Mouse (Mus musculus) forebrain, embryonic 11.5 days (tissue): ENCODE results near the gene Ip6k1. TPM values are rescaled to one million over a fixed set of nuclear protein-coding genes. Genes with fewer than 3 reads are reported as not detected.

Experiments used
- ATAC-seq: fragments of 200-750 bp; cut with Nextera tagmentation; replicated peaks from 2 replicates; pipeline ENCODE4 v1.8.0; 2017; ENCODE audit warnings: moderate TSS enrichment; ENCODE audit not compliant: low FRiP score
- DNase-seq: peaks from one replicate; pipeline ENCODE4 v3.0.0-alpha.2; 2017; ENCODE audit warnings: low spot score
- H3K27ac ChIP-seq: fragments of 300-500 bp; sonication (generic); 2 replicates; pipeline ENCODE4 v1.5.1; 2014; ENCODE audit warnings: low read depth, low read length
- H3K27me3 ChIP-seq: fragments of 300-500 bp; sonication (generic); 2 replicates; pipeline ENCODE4 v1.6.1; 2014; ENCODE audit warnings: mild to moderate bottlenecking, low read length, mixed read lengths; ENCODE audit not compliant: control insufficient read depth, insufficient read depth
- H3K36me3 ChIP-seq: fragments of 300-500 bp; sonication (generic); 2 replicates; pipeline ENCODE4 v1.6.1; 2014; ENCODE audit warnings: mild to moderate bottlenecking, low read length, moderate library complexity, mixed read lengths; ENCODE audit not compliant: control insufficient read depth, insufficient read depth
- H3K4me1 ChIP-seq: fragments of 300-500 bp; sonication (generic); replicated peaks from 2 replicates; pipeline ENCODE4 v1.6.1; 2014; ENCODE audit warnings: low read length, mixed read lengths; ENCODE audit not compliant: control insufficient read depth, insufficient read depth
- H3K4me2 ChIP-seq: fragments of 300-500 bp; sonication (generic); 2 replicates; pipeline ENCODE4 v1.6.1; 2014; ENCODE audit warnings: low read depth, mild to moderate bottlenecking, low read length, moderate library complexity, mixed read lengths; ENCODE audit not compliant: severe bottlenecking
- H3K4me3 ChIP-seq: fragments of 300-500 bp; sonication (generic); 2 replicates; pipeline ENCODE4 v1.5.1; 2014; ENCODE audit warnings: low read depth, low read length
- H3K9ac ChIP-seq: fragments of 300-500 bp; sonication (generic); 2 replicates; pipeline ENCODE4 v1.6.1; 2014; ENCODE audit warnings: low read length
- H3K9me3 ChIP-seq: fragments of 300-500 bp; sonication (generic); 2 replicates; pipeline ENCODE4 v1.6.1; 2016; ENCODE audit warnings: low read length, mixed read lengths; ENCODE audit not compliant: control insufficient read depth
- WGBS: fragments of 180-500 bp; shearing (Covaris S2); extraction: QIAGEN DNeasy Blood & Tissue Kit; methylation state at CpG from one replicate; pipeline ENCODE4 v1.1.7; 2014; 5-methylcytosine and 5-hydroxymethylcytosine counted together
- polyA plus RNA-seq: library from polyadenylated mRNA; unstranded; fragments of >200 nt; fragmentation: Nextera tagmentation; extraction: Ambion mirVana; gene quantifications from 2 replicates; pipeline ENCODE4 v1.2.1, GENCODE M21; 2014

Ip6k1 gene
- polyA plus RNA-seq, 1 experiment from 2014 or later = 43.3 TPM

GRCm38 (mm10) chr9:108027867-108028266 lies 25.6 kb downstream of the Ip6k1 start:
- H3K36me3 ChIP-seq = peaks cover 8% of the 10 kb centered on the region
- H3K27me3 ChIP-seq = no peaks in the 10 kb centered on the region
- no peak overlapping the region for H3K9ac ChIP-seq
- H3K4me2 ChIP-seq = no peak overlapping the region
- no peak overlapping the region for H3K4me3 ChIP-seq
- ATAC-seq (no peak), DNase-seq (no peak)
- H3K4me1 ChIP-seq = no peaks in the 10 kb centered on the region
- H3K27ac ChIP-seq = no peak overlapping the region
- WGBS = over 99% methylated on average over 3 of the region's 3 CpGs
- H3K9me3 ChIP-seq = no peaks in the 10 kb centered on the region

- 95% methylated on average over 5 of the region's 5 CpGs for WGBS
- Histone ChIP-seq H3K4me2 (no peak overlapping the region), H3K9ac (no peak overlapping the region), H3K27me3 (no peaks in the 10 kb centered on the region), H3K27ac (no peak overlapping the region), H3K36me3 (peaks cover 8% of the 10 kb centered on the region; the same call in 1 of the 2 replicates), H3K4me3 (no peak overlapping the region), H3K9me3 (no peaks in the 10 kb centered on the region), H3K4me1 (no peaks in the 10 kb centered on the region)
- no peak for DNase-seq
- no peak for ATAC-seq
Observed at GRCm38 (mm10) chr9:108032126-108032525, 29.8 kb downstream of the Ip6k1 start.

GRCm38 (mm10) chr9:108035331-108036156 lies 33.2 kb downstream of the Ip6k1 start:
- no peak overlapping the region for H3K4me3 ChIP-seq
- no peak for ATAC-seq
- H3K36me3 ChIP-seq = peaks cover 3% of the 10 kb centered on the region; the same call in 1 of the 2 replicates
- no peaks in the 10 kb centered on the region for H3K4me1 ChIP-seq
- no peaks in the 10 kb centered on the region for H3K9me3 ChIP-seq
- no peak overlapping the region for H3K27ac ChIP-seq
- H3K27me3 ChIP-seq = no peaks in the 10 kb centered on the region
- H3K9ac ChIP-seq = no peak overlapping the region
- WGBS = 100% methylated on average over 2 of the region's 2 CpGs
- no peak for DNase-seq
- no peak overlapping the region for H3K4me2 ChIP-seq

- peaks cover 10% of the 10 kb centered on the region; the same call in 1 of the 2 replicates for H3K36me3 ChIP-seq
- no peak overlapping the region for H3K4me2 ChIP-seq
- no peaks in the 10 kb centered on the region for H3K9me3 ChIP-seq
- DNase-seq = no peak
- no peak overlapping the region for H3K9ac ChIP-seq
- H3K4me1 ChIP-seq = peaks cover 3% of the 10 kb centered on the region; the same call in 1 of the 2 replicates
- no peak overlapping the region for H3K4me3 ChIP-seq
- ATAC-seq = no peak
- H3K27ac ChIP-seq = no peak overlapping the region
- whole genome bisulfite sequencing = 96% methylated on average over 8 of the region's 8 CpGs
- H3K27me3 ChIP-seq = no peaks in the 10 kb centered on the region
Observed at GRCm38 (mm10) chr9:108044751-108045492, 42.6 kb downstream of the Ip6k1 start.

- H3K36me3 ChIP-seq = peaks cover 5% of the 10 kb centered on the region; the same call in 1 of the 2 replicates
- no peak overlapping the region for H3K27ac ChIP-seq
- H3K9ac ChIP-seq = no peak overlapping the region
- 89% methylated on average over 4 of the region's 4 CpGs for WGBS
- DNase-seq (no peak), ATAC-seq (no peak)
- no peak overlapping the region for H3K4me2 ChIP-seq
- H3K4me3 ChIP-seq = no peak overlapping the region
- H3K4me1 ChIP-seq = peaks cover 6% of the 10 kb centered on the region; the same call in 1 of the 2 replicates
- no peaks in the 10 kb centered on the region for H3K9me3 ChIP-seq
- H3K27me3 ChIP-seq = no peaks in the 10 kb centered on the region
Observed at GRCm38 (mm10) chr9:108046582-108046981, 44.3 kb downstream of the Ip6k1 start.

GRCm38 (mm10) chr9:108047601-108048565 lies 45.6 kb downstream of the Ip6k1 start:
- peak overlapping the region; percentile 57; the same call in 1 of the 2 replicates for H3K27ac ChIP-seq

GRCm38 (mm10) chr9:108048566-108048955 lies 46.3 kb downstream of the Ip6k1 start:
- peaks cover 5% of the 10 kb centered on the region; the same call in 1 of the 2 replicates for H3K36me3 ChIP-seq
- peak; percentile 57 for ATAC-seq

More at GRCm38 (mm10) chr9:108047601-108048565, 45.6 kb downstream of the Ip6k1 start:
- DNase-seq (no peak), ATAC-seq (no peak)
- Histone ChIP-seq H3K36me3 (peaks cover 5% of the 10 kb centered on the region; the same call in 1 of the 2 replicates), H3K4me1 (peaks cover 6% of the 10 kb centered on the region; the same call in 1 of the 2 replicates), H3K27me3 (no peaks in the 10 kb centered on the region), H3K4me2 (peak overlapping the region; percentile 89), H3K9me3 (no peaks in the 10 kb centered on the region), H3K4me3 (peak overlapping the region; percentile 73), H3K9ac (peak overlapping the region; percentile 53)
- WGBS = 45% methylated on average over 17 of the region's 17 CpGs

More at GRCm38 (mm10) chr9:108048566-108048955, 46.3 kb downstream of the Ip6k1 start:
- H3K4me3 ChIP-seq = peak overlapping the region; percentile 73
- H3K9ac ChIP-seq = peak overlapping the region; percentile 53
- H3K4me1 ChIP-seq = peaks cover 6% of the 10 kb centered on the region; the same call in 1 of the 2 replicates
- no peak for DNase-seq
- peak overlapping the region; percentile 89 for H3K4me2 ChIP-seq
- H3K9me3 ChIP-seq = no peaks in the 10 kb centered on the region
- 1% methylated on average over 19 of the region's 19 CpGs for WGBS
- no peaks in the 10 kb centered on the region for H3K27me3 ChIP-seq
- peak overlapping the region; percentile 57 for H3K27ac ChIP-seq
